Mouse (Mus musculus) yolk sac, embryonic 10.5 days (tissue): ENCODE measurements around the gene Hnrnpdl.

Source experiments
- DNase-seq: peaks from one replicate; pipeline ENCODE4 v3.0.0-alpha.2; 2017; ENCODE audit warnings: low spot score

The Hnrnpdl gene

DNA sequence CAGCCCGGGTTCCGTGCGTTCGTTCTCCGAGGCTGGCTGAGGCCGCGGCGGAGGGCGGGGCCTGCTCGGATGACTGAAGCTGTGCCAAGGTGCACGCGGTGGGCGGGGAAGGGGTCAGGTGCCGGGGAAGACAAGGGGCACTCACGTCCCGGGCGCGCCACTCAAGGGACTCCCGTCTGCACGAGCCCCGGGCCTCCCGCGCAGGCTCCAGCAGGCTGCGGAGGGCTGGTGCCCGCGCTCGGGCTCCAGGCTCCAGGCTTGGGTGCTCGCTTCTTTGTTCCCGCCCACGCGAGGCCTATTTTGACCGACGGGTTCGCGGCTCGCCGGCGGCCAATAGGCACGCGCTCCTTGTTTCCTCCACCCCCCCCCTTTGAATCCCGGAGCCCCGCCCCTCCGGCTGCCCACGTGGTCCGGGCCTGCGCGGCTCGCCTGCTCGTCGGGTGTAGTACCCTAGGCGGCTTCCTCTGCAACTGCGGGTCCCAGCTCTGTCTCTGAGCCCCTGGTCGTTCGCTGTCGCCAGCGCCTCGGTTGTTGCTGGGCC lies at the start of gene Hnrnpdl, which contains the start of gene Enoph1:
Hnrnpdl (minus strand) TSS at position 63 of the 541 bp plus-strand sequence.
Enoph1 (plus strand) TSS at position 384 of the 541 bp plus-strand sequence.
- DNase-seq, result peak; percentile 98

DNA sequence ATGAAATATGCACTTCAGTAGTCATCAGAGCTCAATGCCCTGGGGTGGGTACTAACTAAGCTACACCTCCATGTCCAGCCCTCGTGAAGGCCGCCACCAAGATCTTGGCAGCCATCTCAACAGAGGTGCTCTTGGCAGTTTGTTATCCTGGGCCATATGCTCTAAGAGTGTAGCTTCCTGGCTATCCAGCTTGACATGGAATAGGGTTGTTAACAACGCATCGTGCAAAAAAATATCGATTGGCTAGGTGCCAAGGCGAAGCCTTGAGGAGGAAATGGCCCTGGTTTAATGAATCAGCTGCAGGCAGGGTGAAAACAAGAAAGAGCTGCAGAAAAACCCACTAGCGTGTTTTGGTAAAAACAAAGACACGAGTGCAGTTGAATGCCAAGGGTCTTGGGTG lies 45.6 kb upstream of the Hnrnpdl start:
- no peak for DNase-seq

DNA sequence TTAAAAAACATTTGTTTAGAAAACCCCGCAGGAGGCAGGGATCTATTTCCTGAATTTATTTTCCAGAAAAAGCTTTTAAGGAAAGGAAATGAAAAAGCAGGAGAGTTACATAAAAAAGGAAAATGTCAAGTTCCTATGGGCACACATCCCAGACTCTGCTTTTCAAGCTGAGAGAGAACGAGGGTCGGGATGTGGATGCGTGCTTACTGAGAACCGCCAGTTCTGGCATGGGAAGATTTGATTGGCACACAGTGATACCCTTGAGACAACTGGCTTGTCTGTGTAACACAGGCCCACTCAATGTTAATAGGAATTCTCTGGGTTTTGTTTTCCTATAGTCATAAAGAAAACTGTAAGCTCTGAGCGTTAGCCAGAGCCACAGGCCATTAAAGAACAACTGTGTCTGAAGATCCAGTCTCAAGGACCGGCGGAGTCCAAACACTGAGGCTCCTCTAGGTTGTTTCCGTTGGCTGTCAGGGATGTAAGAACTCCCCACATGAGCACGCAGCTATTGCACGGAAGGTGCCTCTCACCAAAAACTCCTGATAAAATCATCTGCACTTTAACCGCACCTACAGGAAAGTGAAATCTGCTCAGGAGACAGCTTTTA lies 44.6 kb upstream of the Hnrnpdl start:
- DNase-seq, result no peak

DNA sequence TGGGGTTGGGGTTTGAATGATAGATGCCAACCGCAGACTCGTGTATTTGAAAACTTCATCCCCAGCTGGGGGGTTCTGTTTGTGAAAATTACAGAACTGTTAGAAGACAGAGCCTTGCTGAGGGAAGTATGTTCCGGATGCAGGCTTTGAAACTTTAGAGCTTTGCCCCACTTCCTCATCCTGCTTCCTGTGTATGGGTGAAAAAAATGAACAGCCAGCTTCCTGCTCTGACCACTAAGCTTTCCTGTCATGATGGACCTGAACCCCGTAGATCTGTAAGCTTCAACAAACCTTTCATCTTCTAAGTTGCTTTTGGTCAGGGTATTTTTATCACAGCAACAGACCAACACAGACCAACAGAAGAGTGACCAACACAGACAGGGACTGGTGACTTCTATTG lies 42.5 kb upstream of the Hnrnpdl start:
- DNase-seq, result no peak

DNA sequence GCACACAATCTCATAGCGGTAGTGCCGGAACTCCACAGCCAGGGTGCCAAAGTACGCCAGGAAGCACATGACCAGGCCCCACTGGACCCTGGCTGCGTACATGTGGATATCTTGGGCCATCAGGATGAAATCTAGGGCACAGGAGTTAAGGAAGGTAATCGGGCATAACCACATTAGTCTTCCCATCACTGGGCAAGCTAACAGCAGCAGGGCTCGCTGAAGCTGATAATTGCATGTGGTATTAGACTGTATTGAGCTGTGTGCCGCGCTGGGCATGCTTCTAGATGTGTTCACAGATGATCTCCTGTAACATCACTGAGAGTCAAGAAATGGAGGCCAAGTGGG lies 40.4 kb upstream of the Hnrnpdl start:
- DNase-seq, result no peak

DNA sequence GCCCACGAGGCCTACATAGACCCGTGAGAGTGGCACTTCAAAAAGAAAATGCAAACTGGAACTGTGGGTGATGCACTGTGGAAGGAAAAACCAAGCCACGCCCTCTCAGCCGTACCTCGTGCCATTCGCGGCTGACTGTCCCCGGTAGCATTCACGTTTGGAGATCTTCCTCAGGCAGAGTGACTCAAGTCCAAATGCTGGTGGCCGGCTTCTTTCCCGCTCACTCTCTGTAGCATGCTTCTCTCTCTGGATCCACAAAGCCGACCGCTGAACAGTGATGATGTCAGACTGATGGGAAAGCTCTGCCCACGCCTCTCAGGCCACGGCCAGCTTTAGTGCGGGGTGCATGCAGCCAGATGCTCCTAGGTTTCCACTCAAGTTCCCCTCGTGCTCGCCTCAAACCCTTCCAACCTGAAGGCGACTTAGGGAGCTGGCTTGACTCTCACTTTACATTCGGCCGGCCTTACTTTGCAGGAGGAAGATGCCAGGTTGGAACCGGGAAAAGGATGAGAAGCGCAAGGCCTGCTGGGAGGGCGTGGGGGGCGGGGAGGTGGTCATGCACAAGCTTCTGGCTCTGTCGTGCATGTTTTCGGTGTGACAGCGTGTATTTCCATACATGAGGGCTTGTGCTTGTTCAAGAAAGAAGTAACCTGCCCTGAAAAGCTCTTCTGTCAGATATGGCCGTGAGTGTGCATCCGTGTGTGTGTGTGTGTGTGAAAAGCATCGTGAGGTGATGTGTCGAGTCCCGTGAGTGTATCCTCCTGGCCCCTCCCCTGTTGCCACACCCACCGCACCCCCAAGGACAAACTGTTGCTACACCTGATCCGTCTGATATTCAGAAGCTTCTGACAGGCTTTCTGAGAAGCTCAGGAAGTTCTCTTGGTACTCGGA lies 39.8 kb upstream of the Hnrnpdl start:
- DNase-seq, result peak; percentile 36

DNA sequence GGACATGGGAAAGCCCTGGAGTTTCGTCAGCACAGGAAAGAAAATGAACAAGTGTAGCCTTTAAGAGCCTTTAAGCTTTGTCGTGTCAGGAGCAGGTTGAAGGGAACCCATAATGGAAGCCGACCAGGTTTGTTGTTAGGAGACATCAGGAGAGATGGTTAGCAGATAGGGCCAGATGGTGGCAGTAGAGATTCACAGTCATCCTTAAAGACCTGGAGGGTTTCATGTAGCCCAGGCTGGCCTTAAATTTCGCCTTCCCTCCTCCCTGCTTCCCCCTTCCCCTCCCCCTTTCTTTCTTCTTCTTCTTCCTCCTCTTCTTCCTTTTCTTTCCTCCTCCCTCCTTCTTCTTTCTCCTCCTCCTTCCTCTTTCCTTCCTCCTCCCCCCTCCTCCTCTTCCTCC lies 35.1 kb upstream of the Hnrnpdl start:
- no peak for DNase-seq

DNA sequence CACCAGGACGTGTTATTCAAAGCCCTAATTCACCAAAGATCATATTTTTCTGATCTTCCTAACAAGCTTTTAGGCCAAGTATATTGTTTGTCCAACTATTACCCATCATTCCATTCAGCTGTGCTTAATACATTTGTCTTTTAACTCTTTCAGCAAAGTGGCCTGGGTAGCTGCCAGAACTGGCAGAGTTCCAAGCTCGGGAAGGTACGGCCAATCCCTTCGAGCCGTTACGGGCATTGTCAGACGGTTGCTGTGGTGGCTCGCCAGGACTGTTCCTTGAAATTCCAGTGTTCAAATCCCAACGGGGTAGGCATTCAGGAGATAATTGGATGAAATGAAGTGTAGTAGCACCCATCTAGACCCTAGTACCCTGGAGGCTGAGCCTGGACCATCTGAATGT lies 33.1 kb upstream of the Hnrnpdl start:
- DNase-seq, result no peak

DNA sequence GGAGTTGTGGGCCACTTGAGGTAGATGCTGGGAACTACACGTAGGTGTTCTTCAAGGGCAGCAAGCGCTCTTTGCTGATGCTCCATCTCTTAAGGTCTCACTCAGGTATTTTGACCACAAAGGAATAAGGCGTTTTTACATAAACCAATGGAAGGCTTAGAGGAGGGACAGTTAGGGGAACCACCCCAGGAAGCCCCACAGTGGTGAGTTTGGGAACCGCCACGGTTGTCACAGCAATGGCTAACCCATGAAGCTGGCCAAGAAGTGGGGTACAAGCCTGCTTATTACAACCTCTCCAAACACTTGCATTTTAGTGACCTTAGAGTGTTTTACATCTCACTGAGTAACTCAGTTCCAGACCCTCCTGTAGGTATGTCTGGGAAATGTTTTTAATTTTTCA lies 32.1 kb upstream of the Hnrnpdl start:
- DNase-seq, result no peak

DNA sequence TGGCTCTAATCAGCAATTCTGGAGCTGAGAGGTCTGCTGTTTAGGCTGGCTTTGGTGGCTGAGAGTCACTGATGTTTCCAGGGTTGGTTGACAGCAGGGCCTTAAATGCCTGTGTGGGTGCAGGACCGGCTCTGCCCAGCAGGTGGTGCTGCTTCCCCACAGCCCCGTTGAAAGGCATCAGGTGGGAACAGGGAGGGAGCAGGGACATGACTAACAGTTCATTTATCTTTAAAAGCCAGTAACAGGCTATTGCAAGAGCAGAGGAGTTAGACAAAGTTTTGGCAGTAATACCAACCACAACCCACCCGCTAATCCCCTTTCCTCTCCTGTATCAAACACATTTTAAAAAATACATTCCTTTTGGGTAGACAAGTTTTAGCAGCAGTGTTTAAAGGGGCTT lies 30.8 kb upstream of the Hnrnpdl start:
- peak; percentile 66 for DNase-seq

DNA sequence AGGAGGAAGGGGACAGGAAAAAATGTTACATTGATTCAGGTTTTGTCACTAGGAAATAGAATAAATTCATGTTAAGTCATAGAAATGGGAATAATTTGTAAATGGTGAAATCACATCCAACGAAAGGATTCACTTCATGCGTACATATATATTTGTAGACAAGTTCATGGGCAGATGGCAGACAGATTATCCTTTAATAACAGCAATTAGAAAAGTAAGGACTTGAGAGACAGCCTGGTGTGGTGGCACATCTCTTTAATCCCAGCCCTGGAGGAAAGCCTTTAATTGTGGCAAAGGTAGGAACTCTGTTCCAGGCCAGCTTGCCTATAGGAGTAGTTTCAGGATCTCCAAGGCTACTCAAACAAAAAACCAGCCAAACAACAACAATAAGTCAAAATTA lies 30.1 kb upstream of the Hnrnpdl start:
- DNase-seq, result no peak

DNA sequence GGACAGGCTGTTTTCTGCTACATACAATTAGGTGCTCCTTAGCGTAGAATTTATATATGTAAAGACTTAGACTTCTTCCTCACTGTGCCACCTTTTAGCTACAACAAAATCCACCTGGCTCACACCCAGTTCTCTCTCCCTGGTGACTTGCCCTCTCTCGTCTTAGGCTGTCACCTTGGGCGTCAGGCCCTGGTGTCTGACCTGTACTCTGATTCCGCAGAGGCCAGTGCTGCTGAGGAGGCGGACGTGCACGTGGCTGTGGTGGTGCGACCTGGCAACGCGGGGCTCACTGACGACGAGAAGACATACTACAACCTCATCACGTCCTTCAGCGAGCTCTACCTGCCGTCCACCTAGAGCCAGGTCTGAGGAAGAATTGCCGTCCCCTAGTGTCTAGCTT lies 28.1 kb upstream of the Hnrnpdl start:
- DNase-seq, result no peak

DNA sequence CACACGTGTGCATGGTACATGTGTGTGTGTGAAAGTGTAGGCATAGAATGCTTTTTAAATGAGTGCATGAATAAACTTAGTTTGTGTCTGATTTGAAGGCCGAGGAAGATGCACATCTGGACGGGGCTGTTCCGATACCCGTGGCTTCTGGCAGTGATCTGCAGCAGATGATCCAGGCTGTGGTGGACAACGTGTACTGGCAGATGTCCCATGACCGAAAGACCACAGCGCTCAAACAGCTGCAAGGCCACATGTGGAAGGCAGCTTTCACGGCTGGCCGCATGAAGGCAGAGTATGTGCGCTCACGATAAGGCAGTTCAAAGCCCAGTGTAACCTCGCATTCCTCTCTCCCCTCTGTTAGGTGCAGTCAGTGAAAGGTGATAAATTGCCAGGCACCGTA lies 21.4 kb upstream of the Hnrnpdl start:
- DNase-seq, result no peak

DNA sequence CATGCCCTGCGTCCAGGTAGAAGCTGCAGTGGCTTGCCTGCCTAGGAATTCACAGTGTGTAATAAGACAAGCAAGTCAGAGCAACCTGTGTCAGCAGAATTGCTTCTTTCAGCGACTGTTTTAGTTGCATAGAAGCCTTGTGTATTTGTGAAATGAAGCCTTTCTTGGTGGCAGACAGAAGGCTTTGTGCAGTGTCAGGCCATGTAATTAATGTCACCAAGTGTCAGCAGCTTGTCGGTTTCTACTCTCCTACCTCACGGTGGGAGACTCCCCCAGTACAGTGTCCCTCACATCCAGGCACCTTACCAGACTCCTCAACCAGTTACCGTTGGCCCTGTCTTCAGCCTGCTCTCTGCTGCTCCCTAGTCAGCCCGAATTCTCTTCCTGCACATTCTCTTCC lies 19.9 kb upstream of the Hnrnpdl start:
- DNase-seq, result no peak

DNA sequence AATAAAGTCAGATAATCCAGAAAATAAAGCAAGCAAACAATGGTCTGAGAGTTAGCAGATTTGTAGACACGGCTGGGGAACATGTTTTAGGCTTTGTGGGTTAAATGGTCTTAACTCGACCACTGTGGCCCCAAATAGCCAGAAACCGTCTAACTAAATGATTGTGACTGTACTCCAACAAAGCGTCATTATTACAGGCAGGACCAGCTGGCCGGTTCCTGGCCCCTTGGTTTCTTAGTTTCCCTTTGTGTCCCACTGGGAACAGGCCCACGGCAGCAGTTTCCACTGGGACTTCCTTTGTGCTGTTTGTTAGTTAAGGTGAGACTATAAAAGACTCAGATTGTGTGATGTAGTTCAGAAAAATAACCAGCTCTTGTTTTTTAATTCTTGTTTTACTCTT lies 19.3 kb upstream of the Hnrnpdl start:
- DNase-seq, result no peak

DNA sequence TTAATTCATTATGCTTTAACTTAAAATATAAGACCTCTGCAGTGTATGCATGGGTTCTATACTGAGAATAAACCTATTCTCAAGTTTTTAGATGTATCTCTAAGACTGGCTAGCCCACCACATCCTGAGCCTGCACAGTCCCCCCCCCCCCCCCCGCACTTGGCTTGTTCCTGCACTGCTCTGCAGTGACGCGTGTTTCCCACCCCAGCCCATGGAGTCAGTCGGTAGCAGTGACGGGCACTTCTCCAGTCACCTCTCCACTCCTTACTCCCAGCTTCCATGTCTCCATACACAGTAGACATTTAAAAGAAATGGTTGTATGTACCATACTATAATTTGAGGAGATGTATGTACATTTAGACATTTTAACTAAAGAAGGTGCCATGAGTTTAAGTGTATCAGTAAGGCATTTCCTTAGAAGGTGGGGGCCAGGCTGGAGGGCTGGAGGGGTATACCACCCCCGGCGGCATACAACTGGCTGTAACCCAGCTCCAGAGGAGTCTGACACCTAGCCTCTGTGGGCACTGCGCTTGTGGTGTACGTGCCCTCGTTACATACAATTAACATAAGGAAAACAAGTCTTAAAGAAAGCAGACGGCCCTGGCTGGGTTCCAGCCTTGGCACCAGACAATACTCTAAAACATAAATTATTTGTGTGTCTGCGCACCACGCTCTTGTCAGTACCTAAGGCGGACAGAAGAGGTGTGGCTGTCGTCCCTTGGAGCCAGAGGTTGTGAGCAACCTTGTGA lies 18.2 kb upstream of the Hnrnpdl start:
- DNase-seq, result no peak

DNA sequence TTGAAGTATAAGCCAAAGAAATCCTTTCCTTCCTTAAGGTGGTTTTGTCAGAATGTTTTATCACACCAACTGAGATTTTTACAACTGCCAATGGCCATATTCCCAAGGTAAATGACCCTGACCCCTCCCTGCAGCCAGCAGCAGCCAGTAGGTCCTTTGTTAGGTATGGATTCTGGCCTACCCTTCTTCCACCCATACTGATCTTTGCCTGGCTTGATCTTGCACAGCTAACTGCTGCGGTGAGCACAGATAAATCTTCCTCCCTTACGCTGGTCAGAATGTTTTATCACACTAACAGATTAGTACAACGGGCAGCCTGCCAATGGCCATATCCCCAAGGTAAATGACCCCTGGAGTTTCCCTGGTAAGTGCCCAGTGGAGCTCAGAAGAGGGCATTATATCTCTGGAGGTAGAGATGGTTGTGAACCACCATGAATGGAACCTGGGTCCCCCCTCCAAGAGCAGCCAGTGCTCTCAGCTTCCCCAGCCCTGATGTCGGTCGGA lies 16.5 kb upstream of the Hnrnpdl start:
- no peak for DNase-seq

DNA sequence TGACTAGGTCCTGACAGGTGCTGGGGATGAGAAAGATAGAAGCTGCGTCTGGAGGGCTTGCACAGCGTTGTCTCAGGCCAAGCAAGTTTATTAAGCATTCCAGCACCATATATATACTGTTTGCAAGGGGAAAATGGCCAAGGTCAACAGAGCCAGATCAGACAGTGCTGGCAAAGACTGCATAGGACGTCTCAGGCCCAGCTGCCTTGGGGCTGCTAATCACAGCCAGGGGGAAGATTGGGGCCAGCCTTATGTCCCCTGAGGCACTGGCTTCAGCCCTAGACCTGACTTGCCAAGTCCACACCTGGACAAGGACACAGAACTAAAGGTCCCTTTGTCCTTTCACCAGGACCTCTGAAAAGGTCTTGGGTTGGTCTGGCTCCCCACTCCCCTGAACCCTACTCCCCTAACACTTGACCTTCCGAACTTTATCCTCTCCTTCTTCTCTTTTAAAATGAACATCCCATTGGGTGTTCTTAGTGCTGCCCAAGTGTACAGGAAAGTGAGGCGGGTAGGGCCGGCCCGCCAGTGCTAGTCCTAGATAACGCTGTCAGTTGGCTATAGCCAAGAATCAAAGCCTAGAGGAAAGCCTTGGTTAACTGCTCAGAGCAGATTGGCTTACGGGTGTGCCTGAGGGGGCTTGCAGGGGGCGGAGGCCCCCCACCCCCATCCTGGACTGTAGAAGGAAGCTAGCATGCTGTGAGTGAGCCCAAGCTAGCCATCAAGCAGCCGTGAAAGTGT lies 15.5 kb upstream of the Hnrnpdl start:
- no peak for DNase-seq

DNA sequence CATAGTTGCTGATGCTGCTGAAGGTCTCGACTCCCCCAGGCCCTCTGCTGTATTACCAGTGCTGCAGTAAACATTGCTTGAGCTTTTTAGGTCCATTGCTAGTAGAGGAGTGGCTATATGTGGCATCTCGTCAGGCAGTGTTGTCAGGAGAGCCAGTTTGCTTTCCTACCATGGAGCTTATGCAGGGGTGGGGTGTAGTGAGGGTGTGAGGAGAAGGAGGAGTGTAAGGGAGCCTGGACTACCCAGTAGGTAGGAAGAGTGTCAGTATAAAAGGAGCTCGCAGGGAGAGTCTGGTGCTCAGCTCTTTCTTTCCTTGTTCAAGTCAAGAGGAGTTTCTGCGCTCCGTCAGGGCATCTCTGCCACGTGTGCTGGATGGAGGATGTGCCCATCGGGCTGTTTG lies 13.3 kb upstream of the Hnrnpdl start:
- no peak for DNase-seq

DNA sequence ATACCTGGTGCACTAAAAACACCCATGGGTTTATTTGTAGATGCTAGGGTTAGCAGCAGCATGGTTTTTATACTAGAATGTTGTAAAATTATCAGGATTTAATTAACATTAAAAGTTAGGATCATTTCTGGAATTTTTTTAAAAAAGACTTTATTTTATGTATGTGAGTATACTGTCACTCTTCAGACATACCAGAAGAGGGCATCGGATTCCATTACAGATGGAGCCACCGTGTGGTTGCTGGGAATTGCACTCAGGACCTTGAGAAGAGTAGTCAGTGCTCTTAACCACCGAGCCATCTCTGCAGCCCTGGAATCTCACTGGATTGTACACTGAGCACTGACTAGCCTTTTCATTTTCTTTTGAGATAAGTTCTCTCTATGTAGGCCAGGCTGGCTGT lies 10.4 kb upstream of the Hnrnpdl start:
- DNase-seq, result no peak

DNA sequence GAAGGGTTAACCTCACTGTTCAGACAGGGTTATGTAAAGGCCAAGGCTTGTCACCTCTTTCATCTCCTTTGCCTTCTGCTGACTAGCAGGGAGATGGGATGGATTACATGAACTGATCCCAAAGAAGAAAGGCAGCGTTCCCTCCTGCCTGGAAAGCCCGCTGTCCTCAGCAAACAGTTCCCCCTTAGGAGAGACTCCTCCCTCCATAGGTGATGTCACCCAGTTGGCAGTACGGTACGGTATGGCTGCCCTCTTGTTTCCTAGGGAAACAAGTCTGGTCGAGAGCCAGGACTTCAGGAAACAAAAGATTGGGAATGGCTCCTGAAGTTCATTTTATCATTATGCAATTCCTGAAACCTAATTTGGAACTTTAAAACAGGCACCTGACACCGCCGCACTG lies 8.4 kb upstream of the Hnrnpdl start:
- peak; percentile 37 for DNase-seq

DNA sequence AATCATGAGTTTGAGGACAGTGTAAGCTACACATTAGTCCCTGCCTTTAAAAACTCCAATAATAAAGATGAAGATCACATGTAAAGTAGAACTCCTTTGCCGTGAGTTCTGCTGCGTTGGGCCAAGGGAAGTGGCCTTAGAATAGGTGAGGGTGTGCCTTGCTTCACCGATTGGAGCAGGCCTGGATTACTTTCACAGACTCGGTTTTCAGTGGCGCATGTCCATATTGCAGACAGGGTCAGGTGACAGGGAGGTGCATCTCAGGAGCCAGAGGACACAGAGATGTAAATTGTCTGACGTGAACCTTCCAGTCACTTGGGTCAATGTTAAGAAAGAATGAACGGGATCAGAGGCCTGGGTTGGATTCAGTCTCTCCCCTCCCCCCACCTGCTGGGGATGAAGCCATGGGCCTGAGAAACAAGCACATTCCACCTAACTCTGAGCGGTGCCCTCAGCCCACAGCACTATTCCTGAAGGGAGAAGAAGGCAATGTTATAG lies 7.7 kb upstream of the Hnrnpdl start:
- peak; percentile 36 for DNase-seq
